Mouse (Mus musculus) heart, embryonic 14.5 days (tissue): ENCODE measurements around the gene Epp13. TPM values are rescaled to one million over a fixed set of nuclear protein-coding genes. Genes with fewer than 3 reads are reported as not detected.
"Not testable (repeated sequence)": the region's sequence is repeated elsewhere in the genome, so short reads cannot be mapped to it uniquely, and the experiment has no call there.

ENCODE experiments used
- ATAC-seq: fragments of 200-750 bp; cut with Nextera tagmentation; 2 replicates; pipeline ENCODE4 v1.8.0; 2017; ENCODE audit warnings: low read depth, moderate TSS enrichment; ENCODE audit not compliant: insufficient number of reproducible peaks, insufficient read depth, low FRiP score
- H3K27ac ChIP-seq, 2 experiments: fragments of 200-500 bp in 1 of 2; fragments of 300-500 bp in 1 of 2; sonication (generic) in 1 of 2; replicated peaks in 1 of 2; 2 replicates each; pipeline ENCODE4 v1.5.1; 2012 to 2014; ENCODE audit warnings: low read depth in 2 of 2, low read length in 2 of 2, control low read depth in 1 of 2, mild to moderate bottlenecking in 1 of 2, mixed read lengths in 1 of 2; ENCODE audit not compliant: control insufficient read depth in 1 of 2, insufficient read depth in 1 of 2
- H3K27me3 ChIP-seq: fragments of 300-500 bp; sonication (generic); 2 replicates; pipeline ENCODE4 v1.6.1; 2014; ENCODE audit warnings: mild to moderate bottlenecking, low read length, control low read depth; ENCODE audit not compliant: control insufficient read depth, insufficient read depth
- H3K36me3 ChIP-seq: fragments of 300-500 bp; sonication (generic); 2 replicates; pipeline ENCODE4 v1.6.1; 2014; ENCODE audit warnings: mild to moderate bottlenecking, control low read depth, low read length, mixed read lengths; ENCODE audit not compliant: control insufficient read depth, insufficient read depth
- H3K4me1 ChIP-seq, 2 experiments: fragments of 200-500 bp in 1 of 2; fragments of 300-500 bp in 1 of 2; sonication (generic) in 1 of 2; 2 replicates each; pipeline ENCODE4 v1.6.1; 2012 to 2014; ENCODE audit warnings: low read length in 2 of 2, control low read depth in 1 of 2, mixed read lengths in 1 of 2; ENCODE audit not compliant: control insufficient read depth in 2 of 2, insufficient read depth in 2 of 2
- H3K4me2 ChIP-seq: fragments of 300-500 bp; sonication (generic); 2 replicates; pipeline ENCODE4 v1.6.1; 2014; ENCODE audit warnings: mild to moderate bottlenecking, low read length
- H3K4me3 ChIP-seq, 2 experiments: fragments of 200-500 bp in 1 of 2; fragments of 300-500 bp in 1 of 2; sonication (generic) in 1 of 2; 2 replicates each; pipeline ENCODE4 v1.5.1; 2012 to 2014; ENCODE audit warnings: low read length in 2 of 2, mild to moderate bottlenecking in 2 of 2, control low read depth in 1 of 2, low read depth in 1 of 2, moderate library complexity in 1 of 2; ENCODE audit not compliant: control insufficient read depth in 1 of 2, insufficient read depth in 1 of 2
- H3K9ac ChIP-seq: fragments of 300-500 bp; sonication (generic); 2 replicates; pipeline ENCODE4 v1.6.1; 2014; ENCODE audit warnings: mild to moderate bottlenecking, low read length
- H3K9me3 ChIP-seq: fragments of 300-500 bp; sonication (generic); 2 replicates; pipeline ENCODE4 v1.6.1; 2016; ENCODE audit warnings: low read length, control low read depth; ENCODE audit not compliant: control insufficient read depth
- WGBS: fragments of 180-500 bp; shearing (Covaris S2); extraction: QIAGEN DNeasy Blood & Tissue Kit; methylation state at CpG from one replicate; pipeline ENCODE4 v1.1.7; 2014; 5-methylcytosine and 5-hydroxymethylcytosine counted together
- polyA plus RNA-seq: library from polyadenylated mRNA; unstranded; fragments of >200 nt; fragmentation: Nextera tagmentation; extraction: Ambion mirVana; gene quantifications from 2 replicates; pipeline ENCODE4 v1.2.1, GENCODE M21; 2014

The Epp13 gene
- polyA plus RNA-seq, 1 experiment from 2014 or later, result not detected

- Histone ChIP-seq H3K4me1 (peaks cover 5 to 11% of the 10 kb centered on the region in 2 experiments; a peak in 3 of 4 replicates), H3K4me2 (peak within 1 kb of the TSS; percentile 83), H3K9me3 (no peaks in the 10 kb centered on the region), H3K27ac (peak within 1 kb of the TSS; percentile 71 to 79), H3K27me3 (no peaks in the 10 kb centered on the region), H3K36me3 (no peaks in the 10 kb centered on the region), H3K9ac (peak within 1 kb of the TSS; percentile 72), H3K4me3 (peak within 1 kb of the TSS; percentile 43 to 54)
- peak; percentile 90 for ATAC-seq
- 4% methylated on average over 50 of the region's 50 CpGs for WGBS
These were observed 33.6 kb downstream of the Epp13 start, which contains the start of gene Zfp667 for GRCm38 (mm10) chr7:6285842-6286705. Gene Zfp667 (plus strand): TSS chr7:6286579.

- 31% methylated on average over 15 of the region's 15 CpGs for WGBS
These were observed 34.5 kb downstream of the Epp13 start for GRCm38 (mm10) chr7:6286921-6287531.

GRCm38 (mm10) chr7:6291121-6291520, 38.6 kb downstream of the Epp13 start:
- H3K4me3 ChIP-seq, H3K9me3 ChIP-seq, H3K9ac ChIP-seq, H3K4me1 ChIP-seq, H3K27me3 ChIP-seq, H3K4me2 ChIP-seq, H3K27ac ChIP-seq, ATAC-seq: not testable (repeated sequence)
- H3K36me3 ChIP-seq, result peaks cover 13% of the 10 kb centered on the region; the same call in 1 of the 2 replicates
- 73% methylated on average over 5 of the region's 6 CpGs for whole genome bisulfite sequencing

More at GRCm38 (mm10) chr7:6286921-6287531, 34.5 kb downstream of the Epp13 start:
- H3K4me1 ChIP-seq, result peaks cover 5 to 11% of the 10 kb centered on the region in 2 experiments; a peak in 3 of 4 replicates
- no peak for ATAC-seq
- peak overlapping the region; percentile 43 to 54 for H3K4me3 ChIP-seq
- H3K27me3 ChIP-seq, result no peaks in the 10 kb centered on the region
- H3K9me3 ChIP-seq, result no peaks in the 10 kb centered on the region
- H3K27ac ChIP-seq, result peak overlapping the region in 1 of 2 experiments; percentile 19; a peak in 1 of 4 replicates
- H3K36me3 ChIP-seq, result no peaks in the 10 kb centered on the region
- H3K9ac ChIP-seq, result peak overlapping the region; percentile 72
- peak overlapping the region; percentile 83 for H3K4me2 ChIP-seq

GRCm38 (mm10) chr7:6300796-6301195, 48.3 kb downstream of the Epp13 start:
- not testable (repeated sequence) for ATAC-seq, H3K4me3 ChIP-seq, H3K4me2 ChIP-seq, H3K4me1 ChIP-seq, H3K9me3 ChIP-seq, H3K9ac ChIP-seq, H3K27me3 ChIP-seq, H3K27ac ChIP-seq
- peaks cover 31% of the 10 kb centered on the region for H3K36me3 ChIP-seq
- 68% methylated on average over 11 of the region's 11 CpGs for WGBS

GRCm38 (mm10) chr7:6330458-6331232, 78.1 kb downstream of the Epp13 start:
- H3K4me2 ChIP-seq, result peak overlapping the region; percentile 73
- H3K36me3 ChIP-seq, result peaks cover 16% of the 10 kb centered on the region
- peak; percentile 68 for ATAC-seq
- 0 out of 4 replicates have a peak, but pooled peaks cover 0 to 10% of the 10 kb centered on the region in 2 experiments for H3K4me1 ChIP-seq
- peak overlapping the region; percentile 67 to 71 for H3K27ac ChIP-seq
- peak overlapping the region; percentile 56 to 70 for H3K4me3 ChIP-seq
- H3K9me3 ChIP-seq, result no peaks in the 10 kb centered on the region
- peak overlapping the region; percentile 83 for H3K9ac ChIP-seq
- H3K27me3 ChIP-seq, result no peaks in the 10 kb centered on the region
- 17% methylated on average over 23 of the region's 23 CpGs for WGBS

- WGBS, result 4% methylated on average over 31 of the region's 31 CpGs
- Histone ChIP-seq H3K4me3 (peak within 1 kb of the TSS; percentile 56 to 70), H3K4me1 (0 out of 4 replicates have a peak, but pooled peaks cover 0 to 10% of the 10 kb centered on the region in 2 experiments), H3K27me3 (no peaks in the 10 kb centered on the region), H3K9me3 (no peaks in the 10 kb centered on the region), H3K36me3 (peaks cover 13% of the 10 kb centered on the region), H3K9ac (peak within 1 kb of the TSS; percentile 83), H3K27ac (peak within 1 kb of the TSS; percentile 67 to 71), H3K4me2 (peak within 1 kb of the TSS; percentile 73)
- peak; percentile 89 for ATAC-seq
These were observed 78.9 kb downstream of the Epp13 start, which contains the start of gene Zfp583 for GRCm38 (mm10) chr7:6331233-6331956. Gene Zfp583 (minus strand): TSS chr7:6331285.
